Mouse (Mus musculus) adrenal gland, postnatal 14 days (tissue): ENCODE data around the gene Rhbdl1. TPM values are rescaled to one million over a fixed set of nuclear protein-coding genes. Genes with fewer than 3 reads are reported as not detected.

ENCODE experiments used
- DNase-seq: peaks from one replicate; pipeline ENCODE4 v3.0.0; 2021; ENCODE audit warnings: mixed read lengths
- total RNA-seq: library from RNA; stranded (reverse); gene quantifications from 2 replicates; pipeline ENCODE4 v1.2.3, GENCODE M21; 2021

Gene Rhbdl1
- total RNA-seq, 1 experiment from 2014 or later: 12.9 TPM

DNA sequence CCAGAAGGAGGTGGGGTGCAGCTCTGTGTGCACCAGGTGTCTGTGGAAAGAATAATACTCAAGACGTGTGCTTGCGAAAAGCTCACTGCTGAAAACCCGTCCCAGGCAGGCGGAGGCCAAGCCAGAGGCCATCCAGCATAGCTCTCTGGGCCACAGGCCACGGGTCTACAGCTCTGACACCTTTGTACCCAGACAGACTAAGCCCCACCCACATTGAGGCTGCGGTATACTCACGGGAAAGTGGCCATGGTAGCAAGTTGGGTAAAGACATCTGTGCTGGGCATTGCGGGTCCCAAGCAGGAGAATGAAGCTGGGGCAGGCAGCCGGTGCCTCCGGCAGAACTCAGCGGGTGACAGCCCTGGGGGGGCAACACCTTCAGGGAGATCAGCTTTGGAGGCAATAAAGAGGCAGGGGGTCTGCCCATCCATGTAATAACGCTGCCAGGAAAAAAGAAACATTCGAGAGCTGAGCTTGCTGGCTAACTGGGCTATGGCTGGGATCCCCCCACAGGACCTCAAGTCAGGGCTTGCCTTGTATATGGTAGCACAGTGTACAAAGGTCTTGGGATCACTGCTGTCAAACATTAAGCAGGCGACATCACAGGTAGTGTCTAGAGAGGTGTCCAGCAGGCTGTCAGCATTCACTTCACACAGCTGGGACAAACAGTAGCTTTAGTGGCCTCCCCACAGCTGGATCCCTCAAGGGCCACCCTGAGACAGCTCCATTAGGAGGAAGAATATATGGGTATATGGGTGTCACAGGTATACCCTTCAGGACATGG, 2.5 kb upstream of the Rhbdl1 start:
- DNase-seq: no peak

DNA sequence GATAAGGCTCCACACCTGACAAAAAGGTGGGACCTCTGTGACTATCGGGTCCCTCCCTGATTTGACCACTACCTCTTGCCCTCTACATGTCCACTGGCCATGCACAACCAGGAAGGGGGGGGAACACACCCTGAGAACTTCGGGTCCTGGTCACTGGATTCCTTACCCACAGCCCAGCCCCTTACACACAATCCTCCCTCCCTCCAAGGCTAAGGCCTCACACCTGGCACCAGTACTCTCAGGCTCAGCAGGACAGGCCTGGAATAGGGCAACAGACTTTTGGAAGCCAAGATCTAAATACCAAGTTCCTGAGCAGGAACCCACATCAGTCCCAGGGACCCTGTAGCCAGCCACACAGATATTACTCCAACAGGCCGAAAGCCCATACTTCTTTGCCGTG, 1.8 kb upstream of the Rhbdl1 start:
- no peak for DNase-seq

DNA sequence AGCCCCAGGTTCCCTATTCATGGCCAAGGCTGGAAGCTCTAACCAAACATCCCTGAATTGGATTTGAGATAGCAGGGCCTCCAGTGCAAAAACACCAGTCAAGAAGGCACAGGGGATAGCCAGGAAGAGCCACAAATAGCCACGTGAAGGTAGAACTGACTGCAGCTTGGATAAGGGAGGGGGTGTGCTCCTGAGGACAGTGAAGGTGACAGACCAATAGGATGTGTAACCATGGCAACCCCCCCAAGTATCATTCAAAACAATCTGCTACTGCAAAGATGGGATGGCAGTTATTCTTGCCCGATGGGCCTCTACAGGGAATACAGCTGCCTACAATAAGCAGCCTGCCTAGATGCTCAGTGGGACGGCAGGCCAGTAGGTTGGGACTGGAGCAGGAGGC, 438 bp upstream of the Rhbdl1 start:
- no peak for DNase-seq

DNA sequence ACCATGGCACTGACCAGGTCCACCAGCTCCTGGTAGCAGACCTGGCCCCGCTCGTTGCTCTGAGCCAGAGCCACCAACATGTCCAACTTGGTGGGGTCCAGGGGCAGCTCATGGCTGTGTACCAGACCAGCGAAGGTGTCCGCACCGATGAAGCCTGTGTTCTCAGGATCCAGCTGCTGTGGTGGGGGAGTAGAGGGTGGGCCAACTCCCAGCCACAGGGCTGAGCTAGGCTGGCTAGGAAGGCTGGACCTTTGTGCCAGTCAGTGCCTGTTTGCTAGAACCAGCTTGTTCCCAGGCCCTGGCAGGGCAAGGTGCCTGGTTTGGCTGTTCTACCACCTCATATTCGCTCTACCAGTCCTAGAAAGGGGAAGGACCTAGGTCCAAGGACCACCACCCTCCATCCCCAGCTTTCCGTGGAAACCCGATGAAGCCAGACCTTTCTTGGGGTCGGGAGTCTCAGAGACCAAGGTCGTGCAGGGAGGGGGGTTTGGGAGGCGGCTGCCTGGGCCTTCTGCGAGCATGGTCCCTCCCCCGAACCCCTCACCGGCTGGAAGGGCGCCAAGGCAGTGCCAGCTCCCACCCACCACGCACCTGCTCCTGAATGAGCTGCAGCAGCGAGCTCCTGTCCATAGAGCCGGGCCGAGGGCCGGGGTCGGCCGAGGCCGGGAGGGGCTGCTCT, 559 bp downstream of the Rhbdl1 start:
- peak; percentile 63 for DNase-seq

DNA sequence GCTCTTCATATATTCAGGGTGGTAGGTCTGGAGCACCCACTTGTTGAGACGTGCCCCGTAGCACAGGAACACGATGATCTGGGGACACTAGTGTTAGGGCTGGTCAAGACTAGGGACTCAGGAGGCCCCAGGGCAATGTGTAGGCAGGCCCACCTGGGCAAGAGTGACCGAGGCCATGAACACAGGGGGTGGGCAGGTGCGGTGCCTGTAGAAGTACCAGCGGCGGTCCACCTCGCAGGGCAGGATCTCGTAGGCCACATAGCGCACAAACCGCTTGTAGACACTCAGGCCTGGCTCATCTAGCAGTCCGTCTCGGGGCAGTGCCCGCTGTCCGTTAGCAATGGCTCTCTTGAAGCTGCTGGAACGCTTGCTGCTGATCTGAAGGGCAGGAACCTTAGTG, 1.3 kb downstream of the Rhbdl1 start:
- DNase-seq: peak; percentile 27

DNA sequence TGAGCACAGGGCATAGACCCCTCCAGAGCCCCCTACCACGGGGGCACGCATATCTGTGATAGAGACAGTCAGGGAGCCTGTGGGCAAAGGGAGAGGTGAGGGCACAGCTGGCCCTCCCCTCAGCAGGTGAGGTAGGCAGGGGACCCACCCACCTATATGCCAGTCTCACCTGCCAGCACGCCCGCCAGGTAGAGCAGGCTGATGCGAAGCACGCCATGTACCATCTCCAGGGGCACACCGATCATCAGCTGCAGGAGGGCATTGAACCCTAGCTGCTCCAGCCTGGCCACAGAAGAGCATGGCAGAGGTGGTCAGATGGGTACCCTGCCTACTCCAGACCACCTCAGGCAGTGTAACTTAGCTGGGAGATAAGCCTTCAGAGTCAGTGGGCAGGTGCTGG, 1.8 kb downstream of the Rhbdl1 start:
- no peak for DNase-seq

DNA sequence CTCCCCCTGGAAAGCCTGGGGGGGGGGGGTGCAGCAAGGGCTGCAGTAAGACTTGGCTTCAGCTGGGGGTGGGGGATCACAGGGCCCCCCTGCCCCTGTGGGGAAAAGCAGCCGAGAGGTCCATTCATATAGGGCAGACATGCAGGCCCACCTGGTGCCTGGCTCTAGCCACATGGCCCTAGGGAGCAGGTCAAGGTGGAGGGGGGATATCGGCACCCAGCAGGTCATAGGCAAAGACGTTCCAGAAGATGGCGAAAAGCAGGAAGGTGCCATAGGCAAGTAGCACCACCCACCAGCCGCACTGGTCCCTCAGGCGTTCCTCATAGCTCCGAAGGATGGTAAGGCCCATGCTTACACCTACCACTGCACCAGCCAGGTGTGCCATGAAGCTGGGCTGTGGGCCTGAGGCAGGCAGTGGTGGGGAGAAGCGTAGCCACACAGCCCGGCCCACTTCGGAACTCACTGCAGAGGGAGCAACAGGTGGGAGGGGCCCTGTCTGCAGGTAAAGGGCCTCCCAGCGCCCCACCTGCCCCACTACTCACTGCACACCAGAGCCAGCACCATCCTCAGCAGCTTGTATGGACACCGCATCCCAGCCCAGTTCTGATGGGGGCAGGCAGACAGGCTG, 2.4 kb downstream of the Rhbdl1 start:
- DNase-seq: no peak

DNA sequence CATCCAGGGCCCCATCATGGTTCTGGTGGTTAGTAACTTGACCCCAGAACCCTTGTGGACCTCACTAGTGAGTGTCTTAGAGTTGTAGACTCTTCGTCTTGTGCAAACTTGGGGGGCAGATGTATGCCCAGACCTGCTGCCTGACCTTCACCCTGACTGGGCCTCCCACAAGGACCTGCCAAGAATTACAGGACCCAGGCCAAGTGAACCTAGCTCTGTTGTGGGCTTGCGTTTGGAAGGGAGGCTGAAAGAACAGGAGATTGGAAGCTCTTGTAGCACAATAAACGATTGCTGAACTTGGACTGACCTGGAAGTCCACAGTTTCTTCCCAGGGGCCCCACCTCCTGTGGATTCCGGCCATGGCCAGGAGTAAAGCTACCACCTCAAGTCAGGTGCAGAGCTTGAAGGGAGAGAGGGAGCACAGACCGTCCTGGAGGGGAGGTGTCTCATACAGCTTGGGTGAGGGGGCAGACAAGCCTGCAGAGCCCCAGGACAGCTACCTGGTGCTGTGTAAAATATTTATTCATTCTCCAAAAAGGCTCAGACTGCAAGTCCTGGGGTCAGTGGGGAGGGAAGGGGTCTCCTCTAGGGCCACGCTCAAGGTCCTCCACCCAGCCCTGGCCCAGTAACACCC, 3.0 kb downstream of the Rhbdl1 start:
- DNase-seq: peak; percentile 58

DNA sequence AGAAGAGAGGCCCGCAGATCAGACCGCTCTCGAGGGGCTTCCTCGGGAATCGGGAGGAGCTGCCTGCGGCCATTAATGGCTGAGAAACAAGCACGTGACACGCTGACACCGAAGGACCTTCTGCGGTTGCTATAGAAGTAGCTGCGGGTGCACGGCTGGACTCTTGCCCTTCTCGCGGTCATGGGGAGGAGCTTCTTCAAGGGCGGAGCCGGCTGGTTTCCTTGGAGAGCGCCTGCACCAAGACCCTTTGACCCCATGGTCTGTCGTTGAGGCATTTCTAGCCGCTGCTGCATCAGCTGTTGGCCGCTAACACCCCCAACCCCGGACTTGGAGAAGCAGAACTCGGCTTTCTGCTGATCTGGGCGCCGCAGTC, 3.8 kb downstream of the Rhbdl1 start, which contains the start of gene Stub1:
Stub1 (minus strand) TSS at position 114 of the 373 bp plus-strand sequence.
- DNase-seq: peak; percentile 96

DNA sequence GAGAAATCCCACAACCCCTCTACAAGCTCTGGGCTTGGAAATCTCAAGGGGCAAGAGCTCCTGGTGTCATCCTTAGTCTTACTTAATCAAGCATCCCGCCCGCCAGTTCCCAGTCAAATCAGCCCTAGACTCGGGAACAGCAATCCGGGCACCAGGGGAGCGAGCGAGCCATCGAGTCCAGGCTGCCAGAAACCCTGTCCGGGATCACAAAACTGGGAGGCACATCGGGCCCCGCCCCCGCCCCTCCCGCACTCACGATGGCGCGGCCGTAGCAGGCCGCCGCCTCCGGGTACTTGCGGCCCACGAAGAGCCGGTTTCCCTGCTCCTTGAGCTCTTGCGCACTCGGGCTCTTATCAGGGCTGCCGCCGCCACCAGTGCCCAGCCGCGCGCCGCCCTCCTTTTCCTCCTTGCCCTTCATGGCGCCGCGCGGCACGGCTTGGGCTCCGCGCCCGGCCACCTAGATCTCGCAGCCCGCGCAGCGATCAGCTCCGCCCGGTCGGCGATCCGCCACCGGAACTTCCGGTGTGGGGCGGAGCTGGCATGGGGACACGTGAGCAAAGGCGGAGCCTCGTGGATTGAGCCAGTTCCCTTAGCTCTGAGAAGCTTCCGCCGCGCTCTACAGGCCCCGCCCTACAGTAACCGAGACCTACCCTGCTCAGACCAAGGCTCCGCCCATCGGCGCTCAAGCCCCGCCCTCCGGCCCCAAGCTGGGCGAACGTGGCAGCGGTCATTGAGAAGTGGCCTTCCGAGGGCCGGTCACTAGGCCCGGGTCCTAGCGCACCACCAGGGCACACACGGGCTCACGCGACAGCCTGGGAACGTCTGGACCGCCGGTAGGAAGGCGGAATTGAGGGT, 4.4 kb downstream of the Rhbdl1 start:
- DNase-seq: peak; percentile 100

DNA sequence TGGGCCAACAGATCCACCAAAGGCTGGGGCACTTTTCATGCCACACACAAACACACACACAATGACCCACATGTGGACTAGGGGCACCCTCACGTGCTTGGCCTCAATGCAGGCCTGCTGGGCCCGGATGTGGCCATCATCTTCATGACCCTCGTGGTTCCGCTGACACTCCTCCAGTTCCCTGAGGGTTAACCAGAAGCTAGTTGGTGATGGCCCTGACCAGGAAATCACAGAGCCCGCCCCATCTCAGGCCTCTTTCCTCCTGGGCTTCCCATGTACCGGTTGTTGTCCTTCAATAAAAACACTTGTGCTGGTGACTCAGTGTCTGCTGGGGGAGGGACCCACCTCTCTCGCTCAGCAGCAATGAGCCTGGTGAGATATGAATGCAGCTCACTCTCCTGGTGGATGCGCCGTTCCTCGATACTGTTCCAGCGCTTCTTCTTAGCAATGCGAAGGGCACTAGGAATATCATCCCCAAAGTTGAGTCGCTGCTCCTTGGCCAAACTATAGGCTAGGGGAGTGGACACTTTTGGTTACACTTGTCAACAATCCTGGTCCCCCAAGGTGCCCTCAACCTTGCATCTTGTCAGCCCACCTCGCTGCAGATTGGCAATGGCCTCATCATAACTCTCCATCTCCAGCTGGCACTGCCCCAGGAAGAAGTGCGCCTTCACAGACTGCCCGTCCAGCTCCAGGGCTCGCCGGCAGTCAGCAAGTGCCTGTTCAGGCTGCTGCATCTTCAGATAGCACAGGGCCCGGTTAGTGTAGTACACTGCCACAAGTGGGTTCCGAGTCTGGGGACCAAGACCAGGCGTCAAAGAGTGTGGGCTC, 5.4 kb downstream of the Rhbdl1 start:
- peak; percentile 81 for DNase-seq

DNA sequence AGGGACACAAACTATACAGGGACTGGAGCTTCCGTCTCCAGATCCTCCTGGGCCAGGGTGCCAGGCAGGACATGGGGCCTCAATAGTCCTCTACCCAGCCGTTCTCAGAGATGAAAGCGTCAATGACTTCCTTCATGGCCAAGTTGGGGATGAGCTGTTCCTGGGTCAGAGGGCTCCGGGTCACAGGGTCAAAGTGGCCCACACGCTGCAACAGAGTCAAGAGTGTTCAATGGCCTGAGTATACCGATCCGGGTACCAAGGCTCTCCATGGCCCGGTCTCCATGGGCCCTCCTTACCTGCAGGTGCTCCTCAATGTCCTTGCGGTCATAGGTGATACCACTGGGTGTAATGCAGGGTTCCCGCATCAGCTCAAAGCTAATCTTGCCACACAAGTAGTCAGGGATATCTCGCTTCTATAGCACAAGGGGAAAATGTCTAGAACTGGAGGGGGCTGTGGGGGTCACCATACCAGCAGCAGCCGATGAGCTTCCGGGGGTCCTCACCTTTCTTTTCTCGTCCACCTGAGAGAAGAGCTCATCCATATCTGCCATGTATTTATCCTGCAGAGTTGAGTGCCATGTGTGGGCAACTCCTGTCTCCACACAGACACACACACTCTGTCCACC, 6.2 kb downstream of the Rhbdl1 start:
- no peak for DNase-seq

DNA sequence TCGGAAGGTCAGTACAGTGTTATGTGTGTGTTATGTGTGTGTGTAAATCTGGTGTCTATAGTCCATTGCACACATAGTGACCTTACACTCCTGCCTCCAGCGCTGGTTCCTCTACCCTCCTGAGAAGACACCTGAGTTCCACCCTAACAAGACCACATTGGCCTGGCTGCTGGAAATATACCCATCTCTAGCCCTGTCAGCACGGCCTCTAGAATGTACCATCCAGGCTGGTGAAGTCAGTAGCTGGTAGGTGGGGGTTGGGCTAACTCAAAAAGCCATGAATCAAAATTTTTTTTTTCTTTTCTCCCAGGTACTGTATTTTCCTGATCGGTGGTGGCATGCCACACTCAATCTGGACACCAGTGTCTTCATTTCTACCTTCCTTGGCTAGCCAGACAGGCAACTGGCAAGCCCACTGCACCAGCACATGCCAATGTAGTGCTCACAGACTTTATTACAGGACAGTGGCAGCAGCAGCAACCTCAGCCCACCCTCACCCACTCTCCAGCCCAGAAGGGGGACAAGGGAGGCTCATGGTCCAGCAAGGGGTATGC, 6.8 kb downstream of the Rhbdl1 start:
- no peak for DNase-seq

DNA sequence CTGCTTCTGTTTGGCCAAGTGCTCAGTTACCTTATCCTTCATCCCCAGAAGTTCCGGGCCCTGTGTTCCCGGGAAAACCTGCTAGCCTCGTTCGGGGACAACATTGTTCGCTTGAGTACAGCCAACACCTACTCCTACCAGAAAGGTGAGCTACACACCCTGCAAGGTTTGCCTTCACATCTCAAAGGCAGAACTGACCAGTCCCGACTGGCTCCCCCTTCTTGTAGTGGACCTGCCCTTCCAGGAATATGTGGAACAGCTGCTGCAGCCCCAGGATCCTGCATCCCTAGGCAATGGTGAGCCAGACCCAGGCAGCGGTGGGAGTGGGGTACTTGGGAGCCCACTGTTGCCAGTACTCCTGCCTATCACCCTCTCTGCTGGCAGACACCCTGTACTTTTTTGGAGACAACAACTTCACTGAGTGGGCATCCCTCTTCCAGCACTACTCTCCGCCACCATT, 7.5 kb downstream of the Rhbdl1 start:
- no peak for DNase-seq

DNA sequence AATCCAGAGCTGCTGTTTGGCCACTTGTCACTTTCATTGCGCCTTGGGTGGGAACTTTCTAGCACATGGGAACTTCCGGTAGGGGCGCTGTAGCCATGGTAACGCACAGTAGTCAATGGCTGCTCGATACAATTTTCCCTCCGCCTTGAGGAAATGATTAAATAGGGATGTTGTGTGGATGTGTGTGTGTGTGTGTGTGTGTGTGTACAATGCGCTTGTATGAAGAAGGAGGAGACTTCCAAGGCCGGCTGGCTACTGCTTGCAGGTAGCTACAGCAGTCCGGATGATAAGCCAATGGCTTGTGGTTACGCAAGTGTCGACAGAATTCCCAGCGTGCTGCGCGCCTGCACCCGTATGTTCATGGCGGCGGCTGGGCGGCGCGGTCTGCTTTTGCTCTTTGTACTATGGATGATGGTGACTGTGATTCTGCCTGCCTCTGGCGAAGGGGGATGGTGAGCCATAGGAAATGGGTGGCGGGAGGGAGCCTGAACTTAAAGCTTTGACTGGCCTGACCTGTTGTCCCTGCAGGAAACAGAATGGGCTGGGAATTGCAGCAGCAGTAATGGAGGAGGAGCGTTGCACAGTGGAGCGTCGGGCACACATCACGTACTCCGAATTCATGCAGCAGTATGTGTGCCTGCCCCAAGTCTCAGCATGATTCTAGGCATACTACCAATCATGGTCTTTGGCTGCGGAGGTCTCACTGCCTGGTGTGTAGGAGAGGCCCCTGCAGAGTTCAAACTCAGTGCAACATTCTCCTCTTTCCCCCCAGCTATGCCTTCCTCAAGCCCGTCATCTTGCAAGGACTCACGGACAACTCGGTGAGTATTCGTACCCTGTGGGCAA, 8.2 kb downstream of the Rhbdl1 start, which contains the start of gene Jmjd8:
Jmjd8 (plus strand) TSS at position 156 of the 846 bp plus-strand sequence.
- peak; percentile 87 for DNase-seq

DNA sequence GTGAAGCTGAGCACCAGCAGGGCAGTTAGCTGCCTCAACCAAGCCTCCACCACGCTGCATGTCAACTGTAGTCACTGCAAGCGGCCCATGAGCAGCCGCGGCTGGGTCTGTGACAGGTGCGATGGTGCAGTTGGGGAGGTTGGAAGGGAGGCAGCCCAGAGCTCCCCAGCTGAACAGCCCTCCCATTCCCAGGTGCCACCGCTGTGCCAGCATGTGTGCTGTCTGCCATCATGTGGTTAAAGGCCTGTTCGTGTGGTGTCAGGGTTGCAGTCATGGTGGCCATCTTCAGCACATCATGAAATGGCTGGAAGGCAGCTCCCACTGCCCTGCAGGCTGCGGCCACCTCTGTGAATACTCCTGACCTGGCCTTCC, 8.9 kb downstream of the Rhbdl1 start:
- no peak for DNase-seq

DNA sequence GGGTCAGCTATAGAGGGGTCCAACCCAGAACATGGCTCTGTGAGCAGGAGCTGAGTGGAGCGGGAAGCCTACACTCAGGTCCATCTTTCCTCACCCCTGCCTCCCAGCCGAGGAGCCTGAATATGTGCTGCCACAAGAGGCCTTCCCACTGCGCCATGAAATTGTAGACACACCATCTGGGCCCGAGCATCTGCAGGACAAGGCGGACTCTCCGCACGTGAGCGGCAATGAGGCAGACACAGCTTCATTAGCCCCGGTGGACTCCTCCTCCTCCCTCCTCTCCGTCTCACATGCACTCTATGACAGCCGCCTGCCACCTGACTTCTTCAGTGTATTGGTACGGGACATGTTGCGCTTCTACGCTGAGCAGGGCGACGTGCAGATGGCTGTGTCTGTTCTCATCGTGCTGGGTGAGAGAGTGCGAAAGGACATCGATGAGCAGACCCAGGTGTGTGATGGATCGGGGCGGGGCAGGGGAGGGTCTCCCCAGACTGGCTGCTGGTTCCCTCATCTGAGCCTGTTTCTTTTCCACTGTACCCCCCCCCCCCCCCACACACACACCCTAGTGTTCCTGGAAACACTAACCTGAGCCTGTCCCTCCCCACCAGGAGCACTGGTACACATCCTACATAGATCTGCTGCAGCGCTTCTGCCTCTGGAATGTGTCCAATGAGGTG, 9.4 kb downstream of the Rhbdl1 start:
- no peak for DNase-seq

DNA sequence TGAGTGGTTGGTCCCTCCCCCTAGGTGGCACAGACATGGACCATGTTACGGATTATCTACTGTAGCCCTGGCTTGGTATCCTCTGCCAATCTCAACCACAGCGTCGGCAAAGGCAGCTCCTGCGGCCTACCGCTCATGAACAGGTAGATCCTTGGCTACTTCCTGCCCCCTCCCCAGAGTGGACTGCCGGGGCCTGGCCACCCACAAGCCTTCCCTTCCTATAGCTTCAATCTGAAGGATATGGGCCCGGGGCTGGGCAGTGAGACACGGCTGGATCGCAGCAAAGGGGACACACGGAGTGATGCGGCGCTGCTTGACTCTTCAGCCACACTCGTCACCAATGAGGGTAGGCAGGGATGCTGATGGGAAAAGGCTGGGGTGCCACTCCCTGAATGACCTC, 10.1 kb downstream of the Rhbdl1 start:
- no peak for DNase-seq
